Mouse (Mus musculus) embryonic fibroblast, embryonic 13.5 days (primary cell): ENCODE measurements around the gene C2cd2. TPM values are rescaled to one million over a fixed set of nuclear protein-coding genes. Genes with fewer than 3 reads are reported as not detected.
"Not testable (repeated sequence)": the region's sequence is repeated elsewhere in the genome, so short reads cannot be mapped to it uniquely, and the experiment has no call there.

Experiments
- H3K27ac ChIP-seq: 2 replicates; pipeline ENCODE4 v1.5.1; 2012; ENCODE audit warnings: low read length, control low read depth, inconsistent platforms; ENCODE audit not compliant: insufficient read depth
- H3K4me1 ChIP-seq: 2 replicates; pipeline ENCODE4 v1.6.1; 2011; ENCODE audit warnings: low read length; ENCODE audit not compliant: control insufficient read depth, insufficient read depth
- H3K4me3 ChIP-seq: 2 replicates; pipeline ENCODE4 v1.5.1; 2011; ENCODE audit warnings: mild to moderate bottlenecking, control low read depth, low read length; ENCODE audit not compliant: insufficient read depth
- CTCF ChIP-seq: IDR thresholded peaks from 2 replicates; pipeline ENCODE4 v1.5.1; 2011; ENCODE audit warnings: mild to moderate bottlenecking, control low read depth, low read length, moderate library complexity, borderline replicate concordance; ENCODE audit not compliant: insufficient read depth
- POLR2A ChIP-seq: IDR thresholded peaks from 2 replicates; pipeline ENCODE4 v1.6.1; 2011; ENCODE audit warnings: low read depth, mild to moderate bottlenecking, control low read depth, low read length, moderate library complexity
- polyA plus RNA-seq: library from polyadenylated mRNA; stranded (reverse); fragments of >200 nt; gene quantifications from 2 replicates; pipeline ENCODE4 v1.2.4, GENCODE M21; 2011; ENCODE audit warnings: low read depth; ENCODE audit not compliant: missing spikeins, insufficient read length

Gene C2cd2
- polyA plus RNA-seq, 1 experiment, result 30.3 TPM

DNA sequence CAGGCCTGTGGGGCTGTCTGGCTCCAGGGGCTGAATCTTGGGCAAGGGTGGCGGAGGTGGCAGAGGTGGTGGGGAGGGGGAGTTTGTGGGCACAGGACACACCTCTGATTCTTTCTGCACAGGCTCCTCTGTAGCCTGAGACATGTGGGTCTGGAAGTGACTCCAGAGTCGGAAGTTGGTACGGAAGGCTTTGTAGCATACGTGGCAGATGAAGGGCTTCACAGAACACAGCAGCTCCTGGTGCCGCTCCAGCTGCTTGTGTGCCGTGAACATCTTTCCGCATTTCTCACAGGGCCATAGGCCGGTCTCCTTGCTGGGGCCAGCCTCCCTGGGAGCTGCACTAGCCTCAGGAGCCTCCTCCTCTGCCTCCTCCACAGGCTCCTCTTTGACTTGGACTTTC is 12.3 kb downstream of the C2cd2 start:
- H3K27ac ChIP-seq, result no peak overlapping the region
- peaks cover 2% of the 10 kb centered on the region; the same call in 1 of the 2 replicates for H3K4me1 ChIP-seq
- H3K4me3 ChIP-seq, result no peak overlapping the region
- TF ChIP-seq CTCF (no peak), POLR2A (no peak)

DNA sequence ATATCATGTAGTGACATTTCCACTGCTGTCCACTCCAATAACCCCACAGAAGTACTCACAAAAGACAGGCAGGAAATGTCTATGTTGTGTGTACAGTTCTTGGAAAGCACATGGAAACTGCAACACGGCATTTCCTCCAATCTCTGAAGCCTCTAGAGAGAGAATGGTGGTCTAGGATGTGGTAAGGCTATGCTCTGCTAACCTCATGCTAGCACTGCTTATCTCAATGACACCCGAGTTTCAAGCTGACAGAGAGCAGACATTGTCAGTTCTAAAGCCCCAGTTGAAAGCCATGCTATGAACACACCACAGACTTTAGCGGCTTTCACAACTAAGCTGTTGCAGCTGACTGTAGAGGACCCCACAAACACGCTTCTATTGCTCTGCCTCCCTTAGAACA is 13.6 kb downstream of the C2cd2 start:
- no peak for TF ChIP-seq POLR2A
- no peak for TF ChIP-seq CTCF
- Histone ChIP-seq H3K27ac (no peak overlapping the region), H3K4me1 (peaks cover 2% of the 10 kb centered on the region; the same call in 1 of the 2 replicates), H3K4me3 (no peak overlapping the region)

DNA sequence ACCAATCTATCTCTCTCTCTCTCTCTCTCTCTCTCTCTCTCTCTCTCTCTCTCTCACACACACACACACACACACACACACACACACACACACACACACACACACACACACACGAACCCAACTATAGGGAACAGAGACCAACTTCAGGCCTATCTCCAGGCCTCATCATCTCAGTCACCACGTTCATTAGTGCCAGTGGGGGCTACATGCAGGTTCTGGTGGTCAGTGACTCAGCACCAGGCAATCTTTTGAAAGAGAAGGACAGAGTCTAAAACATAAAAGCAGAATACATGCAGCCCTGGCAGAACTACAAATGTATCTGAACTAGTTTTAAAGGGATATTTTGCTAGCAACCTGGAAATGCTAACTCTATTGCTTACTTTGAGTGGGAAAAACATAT is 15.4 kb downstream of the C2cd2 start:
- H3K27ac ChIP-seq, H3K4me3 ChIP-seq, H3K4me1 ChIP-seq: not testable (repeated sequence)

DNA sequence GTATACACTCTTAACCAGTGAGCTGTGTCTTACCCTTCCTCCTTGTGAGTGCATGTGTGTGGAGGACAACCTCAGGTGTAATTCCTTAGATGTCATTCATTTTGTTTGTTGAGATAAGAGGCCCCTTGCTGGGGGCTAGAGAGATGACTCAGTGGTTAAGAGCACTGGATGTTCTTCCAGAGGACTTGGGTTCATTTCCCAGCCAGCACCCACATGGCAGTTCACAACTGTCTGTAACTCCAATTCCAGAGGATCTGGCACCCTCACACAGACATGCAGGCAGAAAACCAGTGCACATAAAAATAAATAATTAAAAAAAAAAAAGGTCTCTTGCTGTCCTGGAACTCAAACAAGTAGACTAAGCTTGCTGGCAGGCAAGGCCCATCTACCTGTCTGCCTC is 20.6 kb downstream of the C2cd2 start:
- no peak for TF ChIP-seq CTCF
- Histone ChIP-seq H3K4me3 (no peak overlapping the region), H3K27ac (no peak overlapping the region), H3K4me1 (no peaks in the 10 kb centered on the region)

DNA sequence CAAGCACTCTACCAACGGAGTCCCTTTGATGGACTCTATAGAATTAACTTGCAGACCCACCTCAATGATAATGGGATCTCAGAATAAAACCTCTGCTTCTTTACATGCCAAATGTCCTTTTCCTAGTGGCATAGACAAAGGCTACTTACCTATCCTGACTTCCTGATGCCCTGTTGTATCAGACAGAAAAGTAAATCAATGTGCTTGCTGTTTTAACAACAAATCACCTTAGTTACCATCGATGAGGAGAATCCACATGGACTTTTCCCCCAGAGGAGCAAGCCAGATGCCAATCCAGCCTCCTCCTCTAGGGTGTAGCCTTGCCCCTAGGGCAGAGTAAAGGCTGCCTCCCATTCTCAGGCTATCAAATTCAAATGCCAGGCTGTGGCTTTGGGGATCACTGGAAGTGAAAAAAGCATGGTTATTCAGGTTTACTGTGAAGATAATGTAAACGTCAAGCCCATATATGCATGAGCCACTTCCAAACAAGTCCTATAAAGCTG is 21.9 kb downstream of the C2cd2 start:
- TF ChIP-seq POLR2A (no peak), CTCF (no peak)
- H3K27ac ChIP-seq, result no peak overlapping the region

DNA sequence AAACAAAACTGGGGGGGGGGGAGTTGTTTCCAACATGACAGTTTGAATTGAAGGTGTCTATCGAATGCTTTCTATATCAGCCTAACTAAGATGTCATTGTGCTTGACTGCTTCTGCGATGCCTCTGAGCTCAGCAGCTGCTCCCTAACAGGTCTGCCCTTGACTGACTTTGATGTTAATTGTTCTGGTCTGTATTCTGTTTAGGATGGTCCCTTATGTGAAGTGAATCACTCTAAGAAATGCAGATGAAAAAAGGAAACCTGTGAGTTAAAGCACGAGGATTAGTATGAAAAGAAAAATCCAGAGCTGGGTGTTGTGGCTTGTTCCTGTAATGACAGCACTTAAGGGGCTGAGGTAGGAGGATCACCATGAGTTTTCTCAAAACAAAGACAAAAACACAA is 26.6 kb downstream of the C2cd2 start:
- Histone ChIP-seq H3K4me3 (no peak overlapping the region), H3K4me1 (no peaks in the 10 kb centered on the region), H3K27ac (no peak overlapping the region)
- TF ChIP-seq POLR2A (no peak), CTCF (no peak)

More for the DNA sequence above, 21.9 kb downstream of the C2cd2 start:
- Histone ChIP-seq H3K4me3 (no peak overlapping the region), H3K4me1 (no peaks in the 10 kb centered on the region)

DNA sequence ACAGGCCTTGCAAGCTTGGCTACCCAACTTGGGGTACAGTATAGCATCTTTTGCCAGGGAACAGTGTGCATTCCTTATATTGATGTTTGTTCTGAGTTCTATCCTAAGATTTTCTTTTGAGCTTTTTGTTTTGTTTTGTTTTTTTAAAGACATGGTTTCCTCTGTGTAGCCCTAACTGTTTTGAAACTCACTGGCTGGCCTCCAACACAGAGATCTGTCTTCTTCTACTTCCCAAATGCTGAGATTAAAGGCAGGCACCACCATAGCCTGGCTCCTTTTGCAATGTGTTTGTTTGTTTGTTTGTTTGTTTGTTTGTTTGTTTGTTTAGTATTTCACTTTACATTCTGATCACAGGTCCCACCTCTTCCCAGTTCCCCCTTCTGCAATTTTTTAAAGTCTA is 32.2 kb downstream of the C2cd2 start:
- Histone ChIP-seq H3K27ac (no peak overlapping the region), H3K4me3 (no peak overlapping the region), H3K4me1 (no peaks in the 10 kb centered on the region)
- no peak for TF ChIP-seq CTCF
- no peak for TF ChIP-seq POLR2A

DNA sequence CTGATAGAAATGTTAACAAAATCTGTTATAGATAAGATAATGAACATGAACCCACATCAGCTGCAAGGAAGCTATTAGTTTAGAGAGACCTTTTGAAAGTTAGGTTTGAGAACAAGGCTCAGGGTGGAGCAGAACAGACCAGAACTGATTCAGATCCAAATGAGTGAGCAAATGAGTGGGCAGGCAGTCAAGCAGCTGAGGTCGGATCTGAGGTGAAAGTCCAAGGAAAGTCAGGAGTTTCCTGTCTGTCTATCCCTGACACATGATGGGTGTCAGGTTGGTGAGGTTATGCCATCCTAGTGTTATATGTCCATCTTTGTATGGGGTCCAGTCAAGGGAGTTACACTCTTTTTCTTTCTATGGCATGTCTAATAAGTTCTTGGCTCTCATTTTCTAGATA is 32.9 kb downstream of the C2cd2 start:
- Histone ChIP-seq H3K4me1 (no peaks in the 10 kb centered on the region), H3K4me3 (no peak overlapping the region), H3K27ac (no peak overlapping the region)
- TF ChIP-seq CTCF (no peak), POLR2A (no peak)

DNA sequence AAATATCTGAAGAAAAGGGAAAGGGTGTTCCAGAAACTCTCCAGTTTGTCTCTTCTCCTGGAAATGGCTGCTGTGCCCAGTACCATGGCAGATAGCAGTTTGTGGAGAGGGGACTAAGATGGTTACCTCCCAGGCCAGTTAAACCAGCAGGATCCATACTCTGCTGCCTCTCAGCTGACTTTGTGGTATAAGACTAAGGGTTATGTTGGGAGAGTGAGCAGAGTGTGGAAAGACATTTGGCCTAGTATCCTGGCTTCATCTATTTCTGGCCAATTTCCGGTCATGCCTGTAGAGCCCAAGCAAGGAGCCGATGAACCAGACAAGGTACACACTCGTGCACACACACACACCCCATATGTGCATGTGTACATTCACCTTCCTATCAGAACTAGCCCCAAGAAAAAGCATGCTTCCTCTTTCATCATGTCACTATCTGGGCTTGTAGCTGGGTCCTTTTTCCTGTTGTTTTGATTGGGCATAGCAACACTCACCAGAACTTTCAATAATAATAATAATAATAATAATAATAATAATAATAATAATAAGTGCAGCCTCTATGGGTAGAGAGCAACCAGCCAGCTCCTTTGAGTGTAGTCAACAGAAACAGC is 35.0 kb downstream of the C2cd2 start:
- no peaks in the 10 kb centered on the region for H3K4me1 ChIP-seq
- no peak overlapping the region for H3K4me3 ChIP-seq
- H3K27ac ChIP-seq, result no peak overlapping the region
- TF ChIP-seq POLR2A, result no peak

DNA sequence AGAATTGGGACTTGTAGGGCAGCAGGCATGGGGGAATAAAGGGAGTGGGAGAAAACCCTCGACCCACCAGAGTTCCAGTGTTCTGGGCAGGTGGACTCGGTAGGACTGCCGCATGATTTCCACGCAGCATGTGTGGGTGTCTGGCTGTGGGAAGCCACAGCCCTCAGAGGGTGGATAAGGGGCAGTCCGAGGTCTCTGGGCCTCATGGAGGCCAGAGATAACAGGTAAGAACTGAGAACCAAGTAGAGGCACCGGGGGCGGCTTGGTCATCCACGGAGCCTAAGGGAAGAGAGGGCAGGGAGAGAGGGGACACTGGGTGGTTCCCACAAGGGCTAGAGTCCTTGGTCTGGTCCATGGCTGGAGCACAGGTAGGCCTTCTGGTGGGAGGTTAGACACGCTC is 36.0 kb downstream of the C2cd2 start:
- no peak overlapping the region for H3K4me3 ChIP-seq
- TF ChIP-seq POLR2A, result no peak
- H3K4me1 ChIP-seq, result no peaks in the 10 kb centered on the region
- no peak overlapping the region for H3K27ac ChIP-seq

DNA sequence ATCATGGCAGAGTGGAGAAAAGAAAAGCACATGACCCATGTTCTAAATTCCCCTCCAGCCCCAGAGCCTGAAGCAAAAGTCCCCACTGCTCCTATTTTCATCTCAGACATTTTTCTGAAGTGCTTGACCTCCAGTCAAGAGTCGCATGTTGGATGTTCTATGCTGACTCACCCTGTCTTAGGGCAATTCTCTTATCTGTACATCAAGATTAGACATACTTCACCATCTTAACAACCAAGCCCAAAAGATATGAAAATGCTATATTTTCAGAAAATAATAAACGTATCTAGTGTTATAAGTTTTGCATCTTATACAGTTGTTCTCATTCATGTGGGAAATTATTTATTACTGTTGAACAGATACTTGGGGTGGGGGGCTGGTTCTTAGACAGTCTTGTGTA is 36.6 kb downstream of the C2cd2 start:
- Histone ChIP-seq H3K27ac (no peak overlapping the region), H3K4me3 (no peak overlapping the region), H3K4me1 (no peaks in the 10 kb centered on the region)
- TF ChIP-seq CTCF (no peak), POLR2A (no peak)
